Mouse (Mus musculus) 3134 (cell line): Measurements from ENCODE around the gene Rbm25.

ENCODE experiments used
- DNase-seq: peaks from one replicate; pipeline ENCODE4 v3.0.0-alpha.2; 2011; ENCODE audit warnings: low spot score; ENCODE audit not compliant: insufficient read length; ENCODE audit errors: extremely low read depth

Gene Rbm25

DNA sequence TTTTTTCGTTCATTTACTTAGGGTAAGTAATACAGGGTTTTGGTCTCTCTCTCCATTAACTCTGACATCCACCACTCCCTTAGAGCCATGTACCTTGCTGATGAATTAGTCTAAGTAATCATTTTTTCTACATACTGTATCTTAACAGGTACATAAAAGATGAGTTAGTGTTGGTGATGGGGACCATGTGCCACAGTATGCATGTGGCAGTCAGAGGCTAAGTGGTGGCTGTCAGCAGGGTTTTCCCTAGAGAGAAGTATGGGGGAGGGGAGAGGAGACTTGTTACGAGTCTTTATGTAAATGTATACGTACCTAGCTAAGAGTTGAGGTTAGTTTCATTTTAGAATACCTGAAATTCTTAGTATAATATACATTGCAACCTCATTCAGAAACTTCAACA, 92.0 kb downstream of the Rbm25 start:
- DNase-seq = no peak

DNA sequence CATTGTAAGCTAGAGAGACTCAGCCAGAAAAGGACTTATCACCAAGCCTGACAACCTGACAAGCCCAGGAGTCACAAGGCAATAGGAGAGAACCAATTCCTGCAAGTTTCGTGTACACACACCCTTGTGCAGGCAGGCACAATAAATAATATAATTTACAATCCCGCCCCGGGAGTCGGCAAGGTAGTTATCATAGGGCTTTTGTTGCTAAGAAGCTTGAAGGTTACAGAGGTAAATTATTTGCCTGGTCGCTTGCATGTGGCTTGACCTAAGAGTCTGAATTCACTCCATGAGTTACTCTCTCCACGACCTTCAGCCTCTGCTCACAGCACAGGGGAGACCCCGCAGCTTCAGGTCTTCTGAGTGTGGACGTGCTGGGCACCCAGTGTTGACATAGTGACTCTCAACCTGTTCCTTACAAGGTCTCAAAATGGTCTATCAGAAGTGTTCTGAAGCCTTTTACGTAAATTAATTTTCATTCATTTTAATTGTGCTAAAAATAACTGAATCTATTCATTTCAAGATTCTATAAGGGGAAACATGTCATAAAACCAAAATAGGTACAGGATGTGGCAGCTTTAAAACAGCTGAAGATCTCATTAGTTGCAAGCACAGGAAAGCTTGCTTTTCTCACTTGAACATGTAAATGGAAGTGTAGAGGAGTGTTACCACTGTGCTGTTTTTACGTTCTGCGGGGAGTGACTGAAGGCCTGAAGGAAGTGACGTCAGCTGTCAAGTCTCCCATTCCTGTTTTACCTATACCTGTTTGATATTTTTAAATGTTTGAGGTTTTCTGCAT, 95.7 kb downstream of the Rbm25 start:
- DNase-seq = no peak

DNA sequence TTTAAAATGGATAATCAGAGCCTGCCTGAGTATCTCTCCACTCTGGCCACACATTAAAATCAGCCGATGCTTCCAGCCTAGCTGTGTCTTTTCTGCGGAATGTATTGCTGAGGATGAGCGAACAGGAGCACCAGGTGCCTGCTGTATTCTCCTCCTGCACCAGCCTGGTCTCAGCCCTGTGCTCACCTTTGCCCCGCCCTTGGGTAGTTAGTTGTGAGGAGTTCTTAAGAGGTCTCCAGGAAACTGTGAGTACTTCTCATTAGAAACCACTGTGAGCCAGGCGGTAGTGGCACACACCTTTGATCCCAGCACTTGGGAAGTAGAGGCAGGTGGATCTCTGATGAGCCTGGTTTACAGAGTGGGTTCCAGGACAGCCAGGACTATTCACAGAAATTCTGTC, 101.2 kb downstream of the Rbm25 start:
- no peak for DNase-seq
